Mouse (Mus musculus) liver, embryonic 15.5 days (tissue): ENCODE data around the gene Rras2. TPM values are rescaled to one million over a fixed set of nuclear protein-coding genes. Genes with fewer than 3 reads are reported as not detected.

ENCODE experiments used
- ATAC-seq: fragments of 200-750 bp; cut with Nextera tagmentation; 2 replicates; pipeline ENCODE4 v1.8.0; 2017; ENCODE audit warnings: moderate number of reproducible peaks, mild to moderate bottlenecking, moderate library complexity; ENCODE audit not compliant: insufficient read depth
- H3K27ac ChIP-seq: fragments of 300-500 bp; sonication (generic); replicated peaks from 2 replicates; pipeline ENCODE4 v1.5.1; 2015; ENCODE audit warnings: mild to moderate bottlenecking, inconsistent platforms
- H3K27me3 ChIP-seq: fragments of 300-500 bp; sonication (generic); 2 replicates; pipeline ENCODE4 v1.6.1; 2015; ENCODE audit warnings: mild to moderate bottlenecking, inconsistent platforms
- H3K36me3 ChIP-seq: fragments of 300-500 bp; sonication (generic); replicated peaks from 2 replicates; pipeline ENCODE4 v1.6.1; 2015; ENCODE audit warnings: moderate library complexity, mild to moderate bottlenecking, inconsistent platforms
- H3K4me1 ChIP-seq: fragments of 300-500 bp; sonication (generic); replicated peaks from 2 replicates; pipeline ENCODE4 v1.6.1; 2015; ENCODE audit warnings: inconsistent platforms
- H3K4me2 ChIP-seq: fragments of 300-500 bp; sonication (generic); 2 replicates; pipeline ENCODE4 v1.6.1; 2015; ENCODE audit warnings: moderate library complexity, mild to moderate bottlenecking, inconsistent platforms
- H3K4me3 ChIP-seq: fragments of 300-500 bp; sonication (generic); replicated peaks from 2 replicates; pipeline ENCODE4 v1.5.1; 2015; ENCODE audit warnings: mild to moderate bottlenecking, inconsistent platforms
- H3K9ac ChIP-seq: fragments of 300-500 bp; sonication (generic); 2 replicates; pipeline ENCODE4 v1.6.1; 2015; ENCODE audit warnings: moderate library complexity, mild to moderate bottlenecking, inconsistent platforms
- H3K9me3 ChIP-seq: fragments of 300-500 bp; sonication (generic); replicated peaks from 2 replicates; pipeline ENCODE4 v1.6.1; 2016; ENCODE audit warnings: inconsistent platforms
- WGBS: fragments of 180-500 bp; shearing (Covaris S2); methylation state at CpG from one replicate; pipeline ENCODE4 v1.1.7; 2015; ENCODE audit warnings: mixed read lengths; ENCODE audit not compliant: insufficient replicate concordance; 5-methylcytosine and 5-hydroxymethylcytosine counted together
- polyA plus RNA-seq: library from polyadenylated mRNA; unstranded; fragments of >200 nt; fragmentation: Nextera tagmentation; extraction: Ambion mirVana; gene quantifications from 2 replicates; pipeline ENCODE4 v1.2.1, GENCODE M21; 2015

Gene Rras2
- polyA plus RNA-seq, 1 experiment from 2014 or later, result 6.7 TPM

- no peak for ATAC-seq
- WGBS, result 61% methylated on average over 7 of the region's 7 CpGs
- Histone ChIP-seq H3K4me2 (no peak overlapping the region), H3K9ac (no peak overlapping the region), H3K36me3 (no peaks in the 10 kb centered on the region), H3K4me3 (no peak overlapping the region), H3K27me3 (no peaks in the 10 kb centered on the region), H3K27ac (no peak overlapping the region), H3K4me1 (no peaks in the 10 kb centered on the region), H3K9me3 (no peaks in the 10 kb centered on the region)
Measured at GRCm38 (mm10) chr7:114140026-114140425, 22.4 kb upstream of the Rras2 start.

GRCm38 (mm10) chr7:114139400-114139799, 21.8 kb upstream of the Rras2 start:
- H3K9me3 ChIP-seq, result no peaks in the 10 kb centered on the region
- 72% methylated on average over 3 of the region's 3 CpGs for WGBS
- no peaks in the 10 kb centered on the region for H3K36me3 ChIP-seq
- H3K9ac ChIP-seq, result no peak overlapping the region
- no peak overlapping the region for H3K27ac ChIP-seq
- H3K4me2 ChIP-seq, result no peak overlapping the region
- no peak for ATAC-seq
- H3K27me3 ChIP-seq, result no peaks in the 10 kb centered on the region
- no peak overlapping the region for H3K4me3 ChIP-seq
- H3K4me1 ChIP-seq, result no peaks in the 10 kb centered on the region

GRCm38 (mm10) chr7:114138261-114138660, 20.7 kb upstream of the Rras2 start:
- Histone ChIP-seq H3K4me2 (no peak overlapping the region), H3K36me3 (no peaks in the 10 kb centered on the region), H3K4me3 (no peak overlapping the region), H3K9me3 (no peaks in the 10 kb centered on the region), H3K27me3 (no peaks in the 10 kb centered on the region), H3K9ac (no peak overlapping the region), H3K27ac (no peak overlapping the region), H3K4me1 (no peaks in the 10 kb centered on the region)
- ATAC-seq, result no peak
- WGBS, result 79% methylated on average over 2 of the region's 2 CpGs

- 35% methylated on average over 6 of the region's 6 CpGs for WGBS
- Histone ChIP-seq H3K4me3 (no peak overlapping the region), H3K9ac (no peak overlapping the region), H3K27ac (no peak overlapping the region), H3K27me3 (no peaks in the 10 kb centered on the region), H3K9me3 (no peaks in the 10 kb centered on the region), H3K36me3 (no peaks in the 10 kb centered on the region), H3K4me2 (no peak overlapping the region), H3K4me1 (no peaks in the 10 kb centered on the region)
- no peak for ATAC-seq
Measured at GRCm38 (mm10) chr7:114135166-114135565, 17.6 kb upstream of the Rras2 start.

GRCm38 (mm10) chr7:114133957-114134356, 16.4 kb upstream of the Rras2 start:
- H3K27me3 ChIP-seq, result no peaks in the 10 kb centered on the region
- no peaks in the 10 kb centered on the region for H3K4me1 ChIP-seq
- ATAC-seq, result no peak
- no peak overlapping the region for H3K9ac ChIP-seq
- no peak overlapping the region for H3K4me3 ChIP-seq
- no peak overlapping the region for H3K4me2 ChIP-seq
- 49% methylated on average over 5 of the region's 5 CpGs for WGBS
- H3K27ac ChIP-seq, result no peak overlapping the region
- H3K36me3 ChIP-seq, result no peaks in the 10 kb centered on the region
- H3K9me3 ChIP-seq, result no peaks in the 10 kb centered on the region

GRCm38 (mm10) chr7:114132316-114132715, 14.7 kb upstream of the Rras2 start:
- H3K9me3 ChIP-seq, result no peaks in the 10 kb centered on the region
- H3K4me2 ChIP-seq, result no peak overlapping the region
- H3K27me3 ChIP-seq, result no peaks in the 10 kb centered on the region
- H3K4me1 ChIP-seq, result no peaks in the 10 kb centered on the region
- no peak overlapping the region for H3K27ac ChIP-seq
- no peaks in the 10 kb centered on the region for H3K36me3 ChIP-seq
- 58% methylated on average over 8 of the region's 8 CpGs for WGBS
- no peak for ATAC-seq
- H3K4me3 ChIP-seq, result no peak overlapping the region
- no peak overlapping the region for H3K9ac ChIP-seq

GRCm38 (mm10) chr7:114129281-114129680, 11.7 kb upstream of the Rras2 start:
- no peaks in the 10 kb centered on the region for H3K9me3 ChIP-seq
- 38% methylated on average over 2 of the region's 2 CpGs for WGBS
- H3K27me3 ChIP-seq, result no peaks in the 10 kb centered on the region
- H3K27ac ChIP-seq, result no peak overlapping the region
- no peaks in the 10 kb centered on the region for H3K4me1 ChIP-seq
- H3K36me3 ChIP-seq, result no peaks in the 10 kb centered on the region
- no peak overlapping the region for H3K4me2 ChIP-seq
- no peak overlapping the region for H3K4me3 ChIP-seq
- H3K9ac ChIP-seq, result no peak overlapping the region
- ATAC-seq, result no peak

- Histone ChIP-seq H3K4me1 (peaks cover 3% of the 10 kb centered on the region; the same call in 1 of the 2 replicates), H3K9me3 (no peaks in the 10 kb centered on the region), H3K4me2 (peak overlapping the region; percentile 65; the same call in 1 of the 2 replicates), H3K27ac (no peak overlapping the region), H3K9ac (no peak overlapping the region), H3K27me3 (peaks cover 45% of the 10 kb centered on the region), H3K4me3 (peak overlapping the region; percentile 63; the same call in 1 of the 2 replicates), H3K36me3 (no peaks in the 10 kb centered on the region)
- 40% methylated on average over 7 of the region's 7 CpGs for WGBS
- ATAC-seq, result no peak
Measured at GRCm38 (mm10) chr7:114118180-114118579, 599 bp upstream of the Rras2 start.

- peak; percentile 69 for ATAC-seq
- peaks cover 3% of the 10 kb centered on the region; the same call in 1 of the 2 replicates for H3K4me1 ChIP-seq
- H3K27me3 ChIP-seq, result peaks cover 45% of the 10 kb centered on the region
- no peaks in the 10 kb centered on the region for H3K9me3 ChIP-seq
- H3K4me2 ChIP-seq, result peak overlapping the region; percentile 65
- H3K4me3 ChIP-seq, result peak overlapping the region; percentile 63
- H3K36me3 ChIP-seq, result no peaks in the 10 kb centered on the region
- H3K9ac ChIP-seq, result peak overlapping the region; percentile 47
- peak overlapping the region; percentile 70 for H3K27ac ChIP-seq
- WGBS, result under 1% methylated on average over 70 of the region's 74 CpGs
Measured at GRCm38 (mm10) chr7:114116711-114117351, 750 bp downstream of the Rras2 start.

GRCm38 (mm10) chr7:114115961-114116360, 1.6 kb downstream of the Rras2 start:
- Histone ChIP-seq H3K9me3 (no peaks in the 10 kb centered on the region), H3K9ac (no peak overlapping the region), H3K4me2 (peak overlapping the region; percentile 65), H3K36me3 (no peaks in the 10 kb centered on the region), H3K27me3 (peaks cover 45% of the 10 kb centered on the region), H3K27ac (no peak overlapping the region), H3K4me3 (peak overlapping the region; percentile 63), H3K4me1 (peaks cover 3% of the 10 kb centered on the region; the same call in 1 of the 2 replicates)
- 35% methylated on average over 9 of the region's 9 CpGs for WGBS
- no peak for ATAC-seq

GRCm38 (mm10) chr7:114114976-114115375, 2.6 kb downstream of the Rras2 start:
- H3K27ac ChIP-seq, result no peak overlapping the region
- H3K27me3 ChIP-seq, result peaks cover 45% of the 10 kb centered on the region
- H3K4me2 ChIP-seq, result no peak overlapping the region
- WGBS, result 49% methylated on average over 3 of the region's 3 CpGs
- H3K9ac ChIP-seq, result no peak overlapping the region
- H3K36me3 ChIP-seq, result no peaks in the 10 kb centered on the region
- no peak overlapping the region for H3K4me3 ChIP-seq
- no peaks in the 10 kb centered on the region for H3K9me3 ChIP-seq
- peaks cover 5% of the 10 kb centered on the region; the same call in 1 of the 2 replicates for H3K4me1 ChIP-seq
- no peak for ATAC-seq

- WGBS, result 69% methylated on average over 2 of the region's 2 CpGs
- H3K4me1 ChIP-seq, result peaks cover 6% of the 10 kb centered on the region; the same call in 1 of the 2 replicates
Measured at GRCm38 (mm10) chr7:114114284-114114683, 3.3 kb downstream of the Rras2 start.

More at GRCm38 (mm10) chr7:114114284-114114683, 3.3 kb downstream of the Rras2 start:
- no peak for ATAC-seq
- Histone ChIP-seq H3K36me3 (no peaks in the 10 kb centered on the region), H3K9me3 (no peaks in the 10 kb centered on the region), H3K4me2 (no peak overlapping the region), H3K27ac (no peak overlapping the region), H3K4me3 (no peak overlapping the region), H3K27me3 (peaks cover 45% of the 10 kb centered on the region), H3K9ac (no peak overlapping the region)
